Mouse (Mus musculus) layer of hippocampus, adult 9-11 months (tissue): ENCODE data around the gene Ovol2.

ENCODE experiments used
- DNase-seq: peaks from one replicate; pipeline ENCODE4 v3.0.0; 2022

Ovol2 gene

GRCm38 (mm10) chr2:144310273-144310672, 21.7 kb downstream of the Ovol2 start:
- no peak for DNase-seq

- DNase-seq = no peak
These were observed 23.4 kb downstream of the Ovol2 start for GRCm38 (mm10) chr2:144308561-144308960.

GRCm38 (mm10) chr2:144305721-144306294, 26.1 kb downstream of the Ovol2 start:
- DNase-seq = no peak

DNA sequence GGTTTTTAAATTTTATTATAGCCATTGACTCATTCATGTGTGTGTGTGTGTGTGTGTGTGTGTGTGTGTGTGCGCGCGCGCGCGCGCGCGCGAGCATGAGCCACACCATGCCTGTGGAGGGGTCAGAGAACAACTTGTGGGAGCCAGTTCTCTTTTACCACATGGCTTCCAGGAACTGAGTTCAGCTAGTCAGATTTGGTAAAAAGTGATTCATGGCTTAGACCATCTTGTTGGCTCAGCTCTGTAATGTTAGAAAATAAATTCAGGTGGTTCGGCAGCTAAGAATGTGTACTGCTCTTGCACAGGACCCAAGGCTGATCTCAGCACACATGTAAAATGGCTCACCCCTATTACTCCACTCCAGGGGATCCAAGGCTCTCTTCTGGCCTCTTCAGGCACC, 30.8 kb downstream of the Ovol2 start:
- no peak for DNase-seq

DNA sequence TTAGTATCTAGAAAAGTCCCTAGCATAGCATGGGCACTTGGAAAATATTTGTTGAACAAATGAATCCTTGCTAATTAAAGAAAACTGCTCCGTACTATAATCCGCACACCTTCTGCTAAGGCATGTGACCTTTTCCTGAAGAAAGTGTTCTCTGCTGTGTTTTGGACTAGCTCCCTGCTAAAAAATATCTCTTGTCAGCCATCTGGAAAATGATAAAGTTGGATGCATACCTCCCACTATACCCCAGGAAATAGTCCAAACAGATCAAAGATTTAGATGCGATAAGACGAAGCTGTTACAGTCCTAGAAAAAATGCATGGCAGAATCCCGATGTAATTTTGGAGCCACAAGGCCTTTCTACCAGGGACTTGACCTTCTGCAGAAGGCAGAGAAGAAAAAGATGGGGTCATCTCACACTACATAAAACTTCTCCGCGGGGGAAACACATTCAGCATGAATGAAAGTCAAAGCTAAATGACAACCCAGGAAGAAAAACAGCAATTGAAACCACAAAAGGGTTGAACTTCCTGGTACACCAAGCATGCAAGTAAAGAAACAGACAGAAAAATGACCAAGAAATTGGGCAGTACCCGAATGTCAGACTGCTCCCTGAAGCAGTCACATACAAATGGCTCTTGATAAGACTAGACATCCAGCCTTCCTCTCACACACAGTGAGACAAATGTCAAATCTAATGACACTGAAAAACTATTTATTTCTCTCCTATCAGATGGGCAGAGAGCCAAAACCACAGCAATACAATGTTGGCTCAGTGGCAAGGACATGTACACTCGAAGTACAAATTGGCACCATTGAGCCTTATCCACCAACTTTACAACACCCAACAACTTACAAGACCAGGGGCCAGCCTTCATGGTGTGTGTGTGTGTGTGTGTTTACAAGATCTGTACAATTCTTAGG, 31.9 kb downstream of the Ovol2 start:
- DNase-seq = peak; percentile 39

GRCm38 (mm10) chr2:144295145-144295735, 36.7 kb downstream of the Ovol2 start:
- no peak for DNase-seq

DNA sequence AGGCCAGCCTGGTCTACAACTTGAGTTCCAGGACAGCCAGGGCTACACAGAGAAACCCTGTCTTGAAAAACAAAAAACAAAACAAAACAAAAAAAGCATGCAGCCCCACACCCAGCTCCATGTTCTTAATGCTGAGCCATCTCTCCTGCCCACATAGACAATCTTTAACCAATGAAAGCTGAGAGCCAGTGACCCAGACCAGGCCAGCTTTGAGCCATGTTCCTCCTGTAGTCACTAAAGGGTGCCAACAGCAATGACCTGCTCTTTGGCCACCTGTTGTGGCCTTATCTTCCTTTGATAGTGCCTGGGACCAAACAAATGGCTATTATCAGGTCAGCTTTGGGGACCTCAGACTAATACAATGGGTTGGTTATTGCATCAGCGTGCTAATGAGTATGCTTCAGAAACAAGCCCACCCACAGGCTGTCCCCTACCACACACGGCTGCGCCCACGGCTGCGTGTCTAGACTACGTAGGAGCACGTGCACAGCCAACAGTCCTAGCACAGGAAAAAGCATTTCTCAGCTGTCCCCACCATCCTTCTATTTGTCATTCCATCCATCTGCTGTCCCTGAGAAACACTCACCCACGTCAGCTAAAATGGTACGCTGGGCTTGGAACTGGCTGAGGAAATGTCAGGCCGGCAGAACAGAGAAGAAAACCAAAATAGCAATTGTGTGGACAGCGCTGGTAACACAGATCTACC, 40.2 kb downstream of the Ovol2 start:
- DNase-seq = peak; percentile 86

GRCm38 (mm10) chr2:144290321-144290720, 41.6 kb downstream of the Ovol2 start:
- no peak for DNase-seq

DNA sequence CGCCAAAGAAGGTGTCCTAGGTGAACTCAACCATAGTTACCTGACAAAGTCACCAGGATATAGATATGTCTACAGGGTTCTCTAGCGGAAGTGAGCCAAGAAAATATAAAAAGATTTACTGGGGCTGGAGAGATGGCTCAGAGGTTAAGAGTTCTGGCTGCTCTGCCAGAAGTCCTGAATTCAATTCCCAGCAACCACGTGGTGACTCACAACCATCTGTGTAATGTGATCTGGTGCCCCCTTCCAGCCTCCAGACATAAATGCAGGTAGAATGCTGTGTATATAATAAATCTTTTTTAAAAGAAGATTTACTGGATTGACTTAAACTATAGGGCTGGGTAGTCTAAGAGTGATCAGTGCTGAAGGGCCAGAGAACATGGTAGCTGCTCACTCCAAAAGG, 50.5 kb downstream of the Ovol2 start:
- DNase-seq = no peak

DNA sequence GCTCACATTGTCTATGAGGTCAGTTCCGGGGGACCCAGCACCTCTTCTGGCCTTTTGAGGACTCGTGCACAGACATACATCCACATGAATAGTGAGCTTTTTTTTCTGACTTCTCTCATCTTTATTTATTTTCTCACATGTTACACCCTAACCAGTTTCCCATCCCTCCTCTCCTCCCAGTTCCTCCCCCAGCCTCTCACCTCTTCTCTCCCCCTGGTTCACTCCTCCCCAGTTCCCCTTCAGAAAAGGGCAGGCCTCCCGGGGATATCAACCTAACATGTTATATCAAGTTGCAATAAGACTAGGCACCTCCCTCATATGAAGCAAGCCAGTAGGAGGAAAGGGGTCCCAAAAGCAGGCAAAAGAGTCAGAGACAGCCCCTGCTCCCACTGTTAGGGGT, 51.4 kb downstream of the Ovol2 start:
- DNase-seq = no peak

DNA sequence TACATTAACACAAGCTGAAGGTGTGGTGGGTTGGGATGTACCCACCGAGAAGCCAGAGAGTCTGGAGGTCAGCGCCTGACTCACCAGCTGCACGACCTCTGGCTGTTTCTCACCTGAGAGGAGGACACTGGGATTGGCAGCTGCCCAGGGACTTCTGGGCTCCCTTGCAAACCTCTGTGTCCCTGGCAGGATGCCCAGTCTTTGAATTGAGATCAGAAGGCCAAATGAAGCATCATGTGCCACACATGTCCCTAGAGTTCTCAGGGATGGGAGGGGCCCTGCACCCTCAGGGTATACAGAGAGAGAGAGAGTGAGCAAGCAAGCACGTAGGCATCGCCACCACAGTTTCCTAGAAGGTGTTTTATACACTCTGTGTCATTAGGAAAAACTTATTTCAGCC, 52.2 kb downstream of the Ovol2 start:
- DNase-seq = no peak

- DNase-seq = no peak
These were observed 55.1 kb downstream of the Ovol2 start for GRCm38 (mm10) chr2:144276885-144277284.

GRCm38 (mm10) chr2:144274741-144275140, 57.2 kb downstream of the Ovol2 start:
- DNase-seq = no peak

- no peak for DNase-seq
These were observed 59.9 kb downstream of the Ovol2 start for GRCm38 (mm10) chr2:144272088-144272487.

- DNase-seq = peak; percentile 95
These were observed 61.2 kb downstream of the Ovol2 start, which contains the start of the genes Mgme1 and Snx5 for GRCm38 (mm10) chr2:144270507-144271420. Gene Mgme1, plus strand, starts transcription at chr2:144270663. Gene Snx5, minus strand, starts transcription at chr2:144270906.

DNA sequence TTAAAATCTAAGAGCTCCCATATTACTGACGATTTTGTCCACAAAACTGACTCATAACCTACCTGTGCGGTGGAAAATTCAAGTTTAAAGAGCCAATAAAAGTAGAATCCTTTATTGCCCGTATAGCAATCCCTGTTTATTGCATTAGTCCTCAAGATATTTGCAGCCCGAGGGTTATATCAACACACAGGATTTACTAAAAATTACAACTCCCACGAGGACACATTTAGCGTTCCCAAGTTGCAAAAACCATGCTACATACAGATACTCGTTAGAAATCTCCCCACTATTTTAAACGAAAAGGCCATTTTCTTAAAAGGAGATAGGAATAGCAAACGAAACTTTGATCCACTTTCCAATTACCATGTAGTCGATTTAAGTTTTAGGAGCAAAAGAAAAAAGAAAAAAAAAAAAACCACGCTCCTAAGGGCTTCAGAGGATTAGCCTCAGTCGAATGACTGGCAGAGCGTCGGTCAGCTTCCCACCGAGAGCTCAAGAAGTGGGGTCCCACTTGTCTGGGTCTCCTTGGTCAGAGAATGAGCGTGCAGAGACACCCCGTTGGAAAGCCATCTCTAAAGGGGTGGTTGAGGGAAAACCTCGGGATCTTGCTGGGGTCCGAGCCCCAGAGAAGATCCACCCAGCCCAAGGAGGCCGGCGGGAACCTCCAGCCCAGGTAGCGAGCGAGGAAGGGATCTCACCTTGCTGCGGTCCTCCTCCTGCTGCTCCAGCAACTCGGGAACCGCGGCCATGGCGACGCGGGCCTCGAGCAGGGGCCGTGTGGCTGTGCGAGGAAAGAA, 62.1 kb downstream of the Ovol2 start:
- DNase-seq = no peak

DNA sequence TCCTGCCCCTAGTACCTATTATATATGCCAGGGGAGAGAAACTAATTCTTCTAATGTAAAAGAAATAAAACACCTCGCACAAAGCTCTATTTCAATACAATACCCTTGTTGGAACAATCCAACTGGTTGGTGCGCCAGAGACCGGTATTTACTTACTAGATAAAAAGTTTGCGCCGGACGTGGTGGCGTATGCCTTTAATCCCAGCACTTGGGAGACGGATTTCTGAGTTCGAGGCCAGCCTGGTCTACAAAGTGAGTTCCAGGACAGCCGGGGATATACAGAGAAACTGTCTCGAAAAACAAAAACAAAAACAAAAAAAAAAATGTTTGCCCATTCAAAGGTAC, 62.7 kb downstream of the Ovol2 start:
- DNase-seq = no peak

- no peak for DNase-seq
These were observed 63.3 kb downstream of the Ovol2 start for GRCm38 (mm10) chr2:144268446-144269305.

GRCm38 (mm10) chr2:144267731-144268015, 64.3 kb downstream of the Ovol2 start:
- DNase-seq = peak; percentile 37

DNA sequence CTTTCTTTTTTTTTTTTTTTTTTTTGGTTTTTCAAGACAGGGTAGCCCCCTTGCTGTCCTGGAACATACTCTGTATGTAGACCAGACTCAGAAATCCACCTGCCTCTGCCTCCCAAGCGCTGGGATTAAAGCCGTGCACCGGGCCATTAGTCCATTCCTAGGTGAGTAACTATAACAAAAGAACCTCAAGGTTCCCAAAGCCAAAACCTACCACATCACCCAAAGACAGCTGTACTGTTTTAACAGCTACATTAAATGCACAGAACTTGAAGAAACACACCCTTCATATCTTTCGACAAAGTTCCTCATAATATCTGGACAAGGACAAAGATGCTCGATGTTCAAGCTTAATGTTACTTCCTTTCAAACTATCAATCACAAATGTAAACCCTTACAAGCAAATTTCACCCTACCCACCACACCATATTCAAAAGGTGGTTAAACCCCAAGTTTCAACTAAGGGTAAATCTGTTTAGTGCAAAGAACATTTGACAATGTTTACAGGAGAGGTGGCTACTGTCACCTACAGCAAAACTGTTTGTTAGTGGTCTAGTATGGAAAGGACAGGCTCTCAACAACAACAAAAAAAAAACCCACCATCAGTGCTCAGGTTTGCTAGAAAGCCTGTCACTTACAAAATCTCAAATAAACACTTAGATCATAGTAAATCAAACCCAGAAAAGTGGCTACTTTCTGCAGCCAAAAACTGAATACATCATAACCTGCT, 64.8 kb downstream of the Ovol2 start:
- no peak for DNase-seq
